Mouse (Mus musculus) stomach, postnatal 0 days (tissue): ENCODE data around the gene Tceal8. TPM values are rescaled to one million over a fixed set of nuclear protein-coding genes. Genes with fewer than 3 reads are reported as not detected.
"Not testable (repeated sequence)": the region's sequence is repeated elsewhere in the genome, so short reads cannot be mapped to it uniquely, and the experiment has no call there.

ENCODE experiments used
- ATAC-seq: fragments of 200-750 bp; cut with Nextera tagmentation; 2 replicates; pipeline ENCODE4 v1.8.0; 2017; ENCODE audit not compliant: low FRiP score, low TSS enrichment
- DNase-seq: peaks from one replicate; pipeline ENCODE4 v3.0.0-alpha.2; 2016; ENCODE audit warnings: low spot score
- H3K27ac ChIP-seq: fragments of 300-500 bp; sonication (generic); replicated peaks from 2 replicates; pipeline ENCODE4 v1.5.1; 2014; ENCODE audit warnings: mild to moderate bottlenecking, control low read depth
- H3K27me3 ChIP-seq: fragments of 300-500 bp; sonication (generic); 2 replicates; pipeline ENCODE4 v1.6.1; 2014; ENCODE audit warnings: low read length; ENCODE audit not compliant: control insufficient read depth, insufficient read depth
- H3K36me3 ChIP-seq: fragments of 300-500 bp; sonication (generic); 2 replicates; pipeline ENCODE4 v1.6.1; 2014; ENCODE audit warnings: low read length, mixed read lengths; ENCODE audit not compliant: control insufficient read depth, insufficient read depth
- H3K4me1 ChIP-seq: fragments of 300-500 bp; sonication (generic); replicated peaks from 2 replicates; pipeline ENCODE4 v1.6.1; 2014; ENCODE audit warnings: antibody characterized with exemption; ENCODE audit not compliant: control insufficient read depth, insufficient read depth
- H3K4me2 ChIP-seq: fragments of 300-500 bp; sonication (generic); replicated peaks from 2 replicates; pipeline ENCODE4 v1.6.1; 2014; ENCODE audit warnings: low read depth, mild to moderate bottlenecking, control low read depth, moderate library complexity
- H3K4me3 ChIP-seq: fragments of 300-500 bp; sonication (generic); 2 replicates; pipeline ENCODE4 v1.5.1; 2014; ENCODE audit warnings: low read depth, low read length, control low read depth
- H3K9ac ChIP-seq: fragments of 300-500 bp; sonication (generic); 2 replicates; pipeline ENCODE4 v1.6.1; 2014; ENCODE audit warnings: mild to moderate bottlenecking, low read length, control low read depth, mixed read lengths
- H3K9me3 ChIP-seq: fragments of 300-500 bp; sonication (generic); 2 replicates; pipeline ENCODE4 v1.6.1; 2016; ENCODE audit warnings: low read length; ENCODE audit not compliant: control insufficient read depth
- CTCF ChIP-seq: IDR thresholded peaks from 2 replicates; pipeline ENCODE4 v1.5.1; 2016; ENCODE audit warnings: antibody characterized with exemption, low read depth, mild to moderate bottlenecking, moderate library complexity
- EP300 ChIP-seq: optimal IDR thresholded peaks from 2 replicates; pipeline ENCODE3; 2016; ENCODE audit warnings: antibody characterized with exemption
- WGBS: fragments of 180-500 bp; shearing (Covaris S2); extraction: QIAGEN DNeasy Blood & Tissue Kit; methylation state at CpG from one replicate; pipeline ENCODE4 v1.1.7; 2014; 5-methylcytosine and 5-hydroxymethylcytosine counted together
- polyA plus RNA-seq: library from polyadenylated mRNA; unstranded; fragments of >200 nt; fragmentation: Nextera tagmentation; extraction: Ambion mirVana; gene quantifications from 2 replicates; pipeline ENCODE4 v1.2.1, GENCODE M21; 2015

Gene Tceal8
- 108 and 118 TPM in 2 replicates for polyA plus RNA-seq

- Histone ChIP-seq H3K9ac (peak within 1 kb of the TSS; percentile 73), H3K27ac (peak within 1 kb of the TSS; percentile 91), H3K4me1 (no peaks in the 10 kb centered on the region), H3K9me3 (no peaks in the 10 kb centered on the region), H3K27me3 (no peaks in the 10 kb centered on the region), H3K4me2 (peak within 1 kb of the TSS; percentile 57), H3K4me3 (peak within 1 kb of the TSS; percentile 54), H3K36me3 (no peaks in the 10 kb centered on the region)
- 20% methylated on average over 10 of the region's 10 CpGs for WGBS
- ATAC-seq (peak; percentile 98), DNase-seq (peak; percentile 79)
- TF ChIP-seq EP300 (no peak), CTCF (peak; percentile 29; the same call in 1 of the 2 replicates)
Observed at GRCm38 (mm10) chrX:136172118-136172551, at the start of gene Tceal8. Gene Tceal8, minus strand, starts transcription at chrX:136172342.

GRCm38 (mm10) chrX:136216303-136216702 lies 44.2 kb upstream of the Tceal8 start:
- 28% methylated on average over 1 of the region's 1 CpGs for WGBS
- Histone ChIP-seq H3K4me2 (no peak overlapping the region), H3K9ac (no peak overlapping the region), H3K27ac (no peak overlapping the region), H3K36me3 (no peaks in the 10 kb centered on the region), H3K4me3 (no peak overlapping the region), H3K4me1 (no peaks in the 10 kb centered on the region), H3K9me3 (no peaks in the 10 kb centered on the region), H3K27me3 (no peaks in the 10 kb centered on the region)
- no peak for ATAC-seq
- DNase-seq = no peak
- TF ChIP-seq CTCF (no peak), EP300 (no peak)

- H3K9me3 ChIP-seq, H3K36me3 ChIP-seq, H3K4me3 ChIP-seq, H3K4me1 ChIP-seq, DNase-seq, H3K27ac ChIP-seq, H3K27me3 ChIP-seq, H3K9ac ChIP-seq: not testable (repeated sequence)
- 29% methylated on average over 7 of the region's 67 CpGs for WGBS
- peak; percentile 71; the same call in 1 of the 2 replicates for ATAC-seq
- H3K4me2 ChIP-seq = 0 out of 2 replicates have a peak within 1 kb of the TSS, but pooled peaks have one; percentile 23
Observed at GRCm38 (mm10) chrX:136214729-136215677, 42.9 kb upstream of the Tceal8 start, which contains the start of the genes Tceal7 and Bex1. Gene Tceal7, plus strand, starts transcription at chrX:136214779. Gene Bex1, minus strand, starts transcription at chrX:136215513.

GRCm38 (mm10) chrX:136213396-136213795 lies 41.3 kb upstream of the Tceal8 start:
- DNase-seq (no peak), ATAC-seq (no peak)
- Histone ChIP-seq H3K27me3 (no peaks in the 10 kb centered on the region), H3K9me3 (no peaks in the 10 kb centered on the region), H3K27ac (no peak overlapping the region), H3K9ac (no peak overlapping the region), H3K4me3 (no peak overlapping the region), H3K36me3 (no peaks in the 10 kb centered on the region), H3K4me1 (no peaks in the 10 kb centered on the region), H3K4me2 (no peak overlapping the region)
- 65% methylated on average over 2 of the region's 2 CpGs for WGBS
- TF ChIP-seq EP300 (no peak), CTCF (no peak)

- Histone ChIP-seq H3K4me1 (no peaks in the 10 kb centered on the region), H3K9ac (no peak overlapping the region), H3K36me3 (no peaks in the 10 kb centered on the region), H3K4me2 (no peak overlapping the region), H3K27ac (no peak overlapping the region), H3K4me3 (no peak overlapping the region), H3K9me3 (no peaks in the 10 kb centered on the region), H3K27me3 (no peaks in the 10 kb centered on the region)
- 63% methylated on average over 6 of the region's 6 CpGs for WGBS
- no peak for DNase-seq
- TF ChIP-seq CTCF (no peak), EP300 (no peak)
- no peak for ATAC-seq
Observed at GRCm38 (mm10) chrX:136204406-136204805, 32.3 kb upstream of the Tceal8 start.

GRCm38 (mm10) chrX:136203664-136204066 lies 31.5 kb upstream of the Tceal8 start, which contains the start of gene Tceal5:
Gene Tceal5, minus strand, starts transcription at chrX:136203876.
- Histone ChIP-seq H3K36me3 (no peaks in the 10 kb centered on the region), H3K4me1 (no peaks in the 10 kb centered on the region), H3K9me3 (no peaks in the 10 kb centered on the region), H3K4me3 (peak within 1 kb of the TSS; percentile 33), H3K9ac (no peak within 1 kb of the TSS), H3K27me3 (no peaks in the 10 kb centered on the region), H3K27ac (no peak within 1 kb of the TSS), H3K4me2 (peak within 1 kb of the TSS; percentile 59)
- ATAC-seq (no peak; the same call in 1 of the 2 replicates), DNase-seq (peak; percentile 21)
- WGBS = 21% methylated on average over 9 of the region's 9 CpGs
- TF ChIP-seq CTCF = no peak
- TF ChIP-seq EP300 = no peak
